Mouse (Mus musculus) left cerebral cortex, postnatal 25 days (tissue): ENCODE data around the gene Kcnab2. TPM values are rescaled to one million over a fixed set of nuclear protein-coding genes. Genes with fewer than 3 reads are reported as not detected.
A peak's percentile ranks its signal among the peaks of the same experiment; 100 is the strongest.

Experiments used
- DNase-seq, 2 experiments: peaks; one replicate each; pipeline ENCODE4 v3.0.0; 2022; ENCODE audit warnings: low spot score in 2 of 2, mixed read lengths in 1 of 2
- intact Hi-C: fragments of 180-260 bp; cut with DNase I; formaldehyde crosslinking; loops from one replicate; pipeline ENCODE4 v1.15.1; 2025
- total RNA-seq, 2 experiments: library from RNA; stranded (reverse); gene quantifications; 2 replicates each; pipeline ENCODE4 v1.2.3; 2021

Gene Kcnab2
- total RNA-seq, 2 experiments from 2014 or later, result 319 to 332 TPM

- intact Hi-C loops, result no loop called here
- no peak for DNase-seq
These were observed 20.0 kb downstream of the Kcnab2 start for GRCm38 (mm10) chr4:152457673-152458072.

GRCm38 (mm10) chr4:152456609-152457008, 21.1 kb downstream of the Kcnab2 start:
- intact Hi-C loops, result no loop called here
- peak; percentile 78 to 94 for DNase-seq

GRCm38 (mm10) chr4:152454153-152454552, 23.5 kb downstream of the Kcnab2 start:
- peak in 1 of 2 experiments; percentile 55 for DNase-seq
- intact Hi-C loops, result no loop called here

- DNase-seq, result peak; percentile 80 to 97
- intact Hi-C loops, result loop anchor here (2.0 kb wide), 1 partner anchor 28 kb away; no protein-coding TSS in a partner anchor
These were observed 24.6 kb downstream of the Kcnab2 start for GRCm38 (mm10) chr4:152453079-152453478.

- intact Hi-C loops, result no loop called here
- DNase-seq, result no peak
These were observed 26.3 kb downstream of the Kcnab2 start for GRCm38 (mm10) chr4:152451371-152451770.

GRCm38 (mm10) chr4:152448666-152449018, 29.0 kb downstream of the Kcnab2 start:
- no peak for DNase-seq

GRCm38 (mm10) chr4:152447731-152448665, 29.7 kb downstream of the Kcnab2 start:
- intact Hi-C loops, result no loop called here
- DNase-seq, result peak in 1 of 2 experiments; percentile 65

More at GRCm38 (mm10) chr4:152448666-152449018, 29.0 kb downstream of the Kcnab2 start:
- intact Hi-C loops, result no loop called here

GRCm38 (mm10) chr4:152446178-152446577, 31.5 kb downstream of the Kcnab2 start:
- intact Hi-C loops, result no loop called here
- DNase-seq, result no peak

- DNase-seq, result no peak
- intact Hi-C loops, result no loop called here
These were observed 36.1 kb downstream of the Kcnab2 start for GRCm38 (mm10) chr4:152441536-152441935.

- intact Hi-C loops, result no loop called here
- DNase-seq, result no peak
These were observed 36.8 kb downstream of the Kcnab2 start for GRCm38 (mm10) chr4:152440882-152441281.

GRCm38 (mm10) chr4:152435255-152435654, 42.4 kb downstream of the Kcnab2 start:
- intact Hi-C loops, result loop anchor here (2.0 kb wide), 3 partner anchors 56 to 258 kb away; no protein-coding TSS in a partner anchor
- DNase-seq, result peak; percentile 79 to 81

GRCm38 (mm10) chr4:152434836-152435235, 42.8 kb downstream of the Kcnab2 start:
- intact Hi-C loops, result loop anchor here (2.0 kb wide), 3 partner anchors 56 to 258 kb away; no protein-coding TSS in a partner anchor
- DNase-seq, result peak; percentile 93

- intact Hi-C loops, result no loop called here
- peak; percentile 45 to 57 for DNase-seq
These were observed 45.4 kb downstream of the Kcnab2 start for GRCm38 (mm10) chr4:152432308-152432707.

- intact Hi-C loops, result no loop called here
- peak in 1 of 2 experiments; percentile 66 for DNase-seq
These were observed 49.4 kb downstream of the Kcnab2 start for GRCm38 (mm10) chr4:152428259-152428658.

GRCm38 (mm10) chr4:152424922-152425321, 52.7 kb downstream of the Kcnab2 start:
- intact Hi-C loops, result no loop called here
- no peak for DNase-seq

GRCm38 (mm10) chr4:152424341-152424740, 53.3 kb downstream of the Kcnab2 start:
- no peak for DNase-seq
- intact Hi-C loops, result no loop called here

GRCm38 (mm10) chr4:152423576-152423975, 54.1 kb downstream of the Kcnab2 start:
- intact Hi-C loops, result no loop called here
- DNase-seq, result peak in 1 of 2 experiments; percentile 51

GRCm38 (mm10) chr4:152418229-152419060, 59.2 kb downstream of the Kcnab2 start:
- intact Hi-C loops, result no loop called here
- no peak for DNase-seq

GRCm38 (mm10) chr4:152412524-152413080, 65.1 kb downstream of the Kcnab2 start:
- no peak for DNase-seq
- intact Hi-C loops, result no loop called here

- DNase-seq, result peak in 1 of 2 experiments; percentile 55
- intact Hi-C loops, result no loop called here
These were observed 66.7 kb downstream of the Kcnab2 start for GRCm38 (mm10) chr4:152410961-152411360.
